Mouse (Mus musculus): ENCODE results near the gene Phospho1. TPM values are rescaled to one million over a fixed set of nuclear protein-coding genes. Genes with fewer than 3 reads are reported as not detected.
A peak's percentile ranks its signal among the peaks of the same experiment; 100 is the strongest.

The Phospho1 gene
- total RNA-seq (2014; rRNA removed) (1.6 TPM in 2 replicates), polyA plus RNA-seq (2012; rRNA removed) (31.8 and 32.8 TPM in 2 replicates)

GRCm38 (mm10) chr11:95824071-95824876 lies at the start of gene Phospho1:
Gene Phospho1 (plus strand): TSS chr11:95824499.
- peak within 1 kb of the TSS; percentile 82 for H3K4me3 ChIP-seq (ENCODE audit: insufficient read depth, low read depth, low read length)
- no peaks in the 10 kb centered on the region for H3K27me3 ChIP-seq (ENCODE audit: control insufficient read depth, insufficient read depth, low read length)
- DNase-seq (ENCODE audit: extremely low read depth, low read depth, low spot score), result peak; percentile 80
- under 1% methylated on average over 75 of the region's 78 CpGs for WGBS
- no peaks in the 10 kb centered on the region for H3K36me3 ChIP-seq (ENCODE audit: control insufficient read depth, insufficient read depth, low read length)
- TF ChIP-seq CTCF (IDR thresholded peaks at IDR 0.05; ENCODE audit: low read depth, low read length) (no peak), POLR2A (IDR thresholded peaks at IDR 0.05; ENCODE audit: extremely low read depth, insufficient read depth, low read length) (0 out of 2 replicates have a peak, but pooled peaks have one; percentile 32)
- peak within 1 kb of the TSS; percentile 78 for H3K27ac ChIP-seq (replicated peaks; ENCODE audit: insufficient read depth, low read depth, low read length)
- no peaks in the 10 kb centered on the region for H3K79me2 ChIP-seq (ENCODE audit: control insufficient read depth, insufficient read depth, low read length)
- H3K9ac ChIP-seq (ENCODE audit: low read depth, low read length), result peak within 1 kb of the TSS; percentile 85
- peaks cover 26% of the 10 kb centered on the region for H3K4me1 ChIP-seq (ENCODE audit: control insufficient read depth, insufficient read depth, low read length)

- DNase-seq (ENCODE audit: extremely low read depth, low read depth, low spot score), result peak; percentile 95
- H3K9ac ChIP-seq (ENCODE audit: low read depth, low read length), result no peak overlapping the region
- TF ChIP-seq POLR2A (IDR thresholded peaks at IDR 0.05; ENCODE audit: extremely low read depth, insufficient read depth, low read length) (no peak), CTCF (IDR thresholded peaks at IDR 0.05; ENCODE audit: low read depth, low read length) (no peak)
- no peaks in the 10 kb centered on the region for H3K27me3 ChIP-seq (ENCODE audit: control insufficient read depth, insufficient read depth, low read length)
- WGBS, result 25% methylated on average over 17 of the region's 17 CpGs
- peaks cover 16% of the 10 kb centered on the region for H3K4me1 ChIP-seq (ENCODE audit: control insufficient read depth, insufficient read depth, low read length)
- no peaks in the 10 kb centered on the region for H3K79me2 ChIP-seq (ENCODE audit: control insufficient read depth, insufficient read depth, low read length)
- H3K36me3 ChIP-seq (ENCODE audit: control insufficient read depth, insufficient read depth, low read length), result no peaks in the 10 kb centered on the region
- H3K27ac ChIP-seq (replicated peaks; ENCODE audit: insufficient read depth, low read depth, low read length), result peak overlapping the region; percentile 25
- no peak overlapping the region for H3K4me3 ChIP-seq (ENCODE audit: insufficient read depth, low read depth, low read length)
These were observed 46.7 kb upstream of the Phospho1 start for GRCm38 (mm10) chr11:95777323-95778297.

GRCm38 (mm10) chr11:95778831-95779251 lies 45.5 kb upstream of the Phospho1 start:
- Histone ChIP-seq H3K36me3 (ENCODE audit: control insufficient read depth, insufficient read depth, low read length) (no peaks in the 10 kb centered on the region), H3K9ac (ENCODE audit: low read depth, low read length) (no peak overlapping the region), H3K79me2 (ENCODE audit: control insufficient read depth, insufficient read depth, low read length) (no peaks in the 10 kb centered on the region), H3K27me3 (ENCODE audit: control insufficient read depth, insufficient read depth, low read length) (no peaks in the 10 kb centered on the region), H3K27ac (replicated peaks; ENCODE audit: insufficient read depth, low read depth, low read length) (no peak overlapping the region), H3K4me3 (ENCODE audit: insufficient read depth, low read depth, low read length) (no peak overlapping the region), H3K4me1 (ENCODE audit: control insufficient read depth, insufficient read depth, low read length) (peaks cover 14% of the 10 kb centered on the region)
- WGBS, result 15% methylated on average over 4 of the region's 4 CpGs
- DNase-seq (ENCODE audit: extremely low read depth, low read depth, low spot score), result peak; percentile 94
- TF ChIP-seq POLR2A (IDR thresholded peaks at IDR 0.05; ENCODE audit: extremely low read depth, insufficient read depth, low read length) (no peak), CTCF (IDR thresholded peaks at IDR 0.05; ENCODE audit: low read depth, low read length) (peak; percentile 26; the same call in 1 of the 2 replicates)

- Histone ChIP-seq H3K27me3 (ENCODE audit: control insufficient read depth, insufficient read depth, low read length) (no peaks in the 10 kb centered on the region), H3K9ac (ENCODE audit: low read depth, low read length) (no peak overlapping the region), H3K27ac (replicated peaks; ENCODE audit: insufficient read depth, low read depth, low read length) (no peak overlapping the region), H3K4me1 (ENCODE audit: control insufficient read depth, insufficient read depth, low read length) (peaks cover 14% of the 10 kb centered on the region), H3K79me2 (ENCODE audit: control insufficient read depth, insufficient read depth, low read length) (no peaks in the 10 kb centered on the region), H3K4me3 (ENCODE audit: insufficient read depth, low read depth, low read length) (no peak overlapping the region), H3K36me3 (ENCODE audit: control insufficient read depth, insufficient read depth, low read length) (no peaks in the 10 kb centered on the region)
- TF ChIP-seq CTCF (IDR thresholded peaks at IDR 0.05; ENCODE audit: low read depth, low read length), result no peak
- no peak for TF ChIP-seq POLR2A (IDR thresholded peaks at IDR 0.05; ENCODE audit: extremely low read depth, insufficient read depth, low read length)
- 68% methylated on average over 4 of the region's 4 CpGs for WGBS
- no peak for DNase-seq (ENCODE audit: extremely low read depth, low read depth, low spot score)
These were observed 44.9 kb upstream of the Phospho1 start for GRCm38 (mm10) chr11:95779366-95779765.

- DNase-seq (ENCODE audit: extremely low read depth, low read depth, low spot score), result no peak
- Histone ChIP-seq H3K27me3 (ENCODE audit: control insufficient read depth, insufficient read depth, low read length) (no peaks in the 10 kb centered on the region), H3K27ac (replicated peaks; ENCODE audit: insufficient read depth, low read depth, low read length) (no peak overlapping the region), H3K4me3 (ENCODE audit: insufficient read depth, low read depth, low read length) (no peak overlapping the region), H3K9ac (ENCODE audit: low read depth, low read length) (no peak overlapping the region), H3K36me3 (ENCODE audit: control insufficient read depth, insufficient read depth, low read length) (no peaks in the 10 kb centered on the region), H3K4me1 (ENCODE audit: control insufficient read depth, insufficient read depth, low read length) (peaks cover 14% of the 10 kb centered on the region), H3K79me2 (ENCODE audit: control insufficient read depth, insufficient read depth, low read length) (no peaks in the 10 kb centered on the region)
- TF ChIP-seq POLR2A (IDR thresholded peaks at IDR 0.05; ENCODE audit: extremely low read depth, insufficient read depth, low read length) (no peak), CTCF (IDR thresholded peaks at IDR 0.05; ENCODE audit: low read depth, low read length) (no peak)
- 94% methylated on average over 8 of the region's 8 CpGs for WGBS
These were observed 43.8 kb upstream of the Phospho1 start for GRCm38 (mm10) chr11:95780480-95780879.

Measured in liver, adult 2 months (tissue).